Mouse (Mus musculus): Measurements from ENCODE around the gene Olfr78. TPM values are rescaled to one million over a fixed set of nuclear protein-coding genes. Genes with fewer than 3 reads are reported as not detected.

Gene Olfr78
- polyA plus RNA-seq (2015; fragmentation: Nextera tagmentation; extraction: Ambion mirVana), result 0.22 and 0.34 TPM in 2 replicates

GRCm38 (mm10) chr7:102759266-102759665 is at the start of gene Olfr78, which contains the start of gene Olfr560:
TSS of gene Olfr78 (minus strand) at chr7:102759471.
TSS of gene Olfr560 (minus strand) at chr7:102759366.
- 59% methylated on average over 4 of the region's 4 CpGs for WGBS
- H3K4me3 ChIP-seq, result no peak within 1 kb of the TSS
- no peak within 1 kb of the TSS for H3K4me2 ChIP-seq
- no peak within 1 kb of the TSS for H3K27ac ChIP-seq
- no peaks in the 10 kb centered on the region for H3K36me3 ChIP-seq
- no peaks in the 10 kb centered on the region for H3K4me1 ChIP-seq
- no peaks in the 10 kb centered on the region for H3K27me3 ChIP-seq
- H3K9me3 ChIP-seq, result no peaks in the 10 kb centered on the region
- no peak within 1 kb of the TSS for H3K9ac ChIP-seq
- no peak for ATAC-seq (ENCODE audit: insufficient number of reproducible peaks, low FRiP score, low TSS enrichment, low read depth)

GRCm38 (mm10) chr7:102803180-102803579 is 43.9 kb upstream of the Olfr78 start, which contains the start of gene Olfr564:
TSS of gene Olfr564 (plus strand) at chr7:102803480.
- no peaks in the 10 kb centered on the region for H3K9me3 ChIP-seq
- no peak within 1 kb of the TSS for H3K27ac ChIP-seq
- no peaks in the 10 kb centered on the region for H3K36me3 ChIP-seq
- ATAC-seq (ENCODE audit: insufficient number of reproducible peaks, low FRiP score, low TSS enrichment, low read depth), result no peak
- no peak within 1 kb of the TSS for H3K4me2 ChIP-seq
- H3K27me3 ChIP-seq, result no peaks in the 10 kb centered on the region
- H3K4me1 ChIP-seq, result no peaks in the 10 kb centered on the region
- no peak within 1 kb of the TSS for H3K9ac ChIP-seq
- H3K4me3 ChIP-seq, result no peak within 1 kb of the TSS

- no peak within 1 kb of the TSS for H3K9ac ChIP-seq
- H3K4me1 ChIP-seq, result no peaks in the 10 kb centered on the region
- no peak within 1 kb of the TSS for H3K27ac ChIP-seq
- 79% methylated on average over 2 of the region's 2 CpGs for WGBS
- H3K27me3 ChIP-seq, result no peaks in the 10 kb centered on the region
- no peak within 1 kb of the TSS for H3K4me3 ChIP-seq
- no peaks in the 10 kb centered on the region for H3K9me3 ChIP-seq
- H3K36me3 ChIP-seq, result no peaks in the 10 kb centered on the region
- ATAC-seq (ENCODE audit: insufficient number of reproducible peaks, low FRiP score, low TSS enrichment, low read depth), result no peak
- no peak within 1 kb of the TSS for H3K4me2 ChIP-seq
Observed at GRCm38 (mm10) chr7:102770921-102771320, 11.7 kb upstream of the Olfr78 start, which contains the start of gene Olfr561. TSS of gene Olfr561 (plus strand) at chr7:102771221.

GRCm38 (mm10) chr7:102752086-102752485 is 7.2 kb downstream of the Olfr78 start:
- H3K4me2 ChIP-seq, result no peak overlapping the region
- no peak overlapping the region for H3K4me3 ChIP-seq
- WGBS, result 18% methylated on average over 1 of the region's 1 CpGs
- H3K27me3 ChIP-seq, result no peaks in the 10 kb centered on the region
- H3K36me3 ChIP-seq, result no peaks in the 10 kb centered on the region
- H3K9ac ChIP-seq, result no peak overlapping the region
- H3K27ac ChIP-seq, result no peak overlapping the region
- no peaks in the 10 kb centered on the region for H3K4me1 ChIP-seq
- H3K9me3 ChIP-seq, result no peaks in the 10 kb centered on the region
- ATAC-seq (ENCODE audit: insufficient number of reproducible peaks, low FRiP score, low TSS enrichment, low read depth), result no peak

GRCm38 (mm10) chr7:102737705-102738104 is 21.6 kb downstream of the Olfr78 start:
- Histone ChIP-seq H3K27me3 (no peaks in the 10 kb centered on the region), H3K9ac (no peak overlapping the region), H3K36me3 (no peaks in the 10 kb centered on the region), H3K4me1 (no peaks in the 10 kb centered on the region), H3K27ac (no peak overlapping the region), H3K4me3 (no peak overlapping the region), H3K9me3 (no peaks in the 10 kb centered on the region), H3K4me2 (no peak overlapping the region)
- ATAC-seq (ENCODE audit: insufficient number of reproducible peaks, low FRiP score, low TSS enrichment, low read depth), result no peak
- 38% methylated on average over 2 of the region's 2 CpGs for WGBS

GRCm38 (mm10) chr7:102733793-102734192 is 25.5 kb downstream of the Olfr78 start:
- H3K4me2 ChIP-seq, result no peak overlapping the region
- no peaks in the 10 kb centered on the region for H3K9me3 ChIP-seq
- H3K4me1 ChIP-seq, result no peaks in the 10 kb centered on the region
- no peaks in the 10 kb centered on the region for H3K27me3 ChIP-seq
- 35% methylated on average over 1 of the region's 1 CpGs for WGBS
- no peaks in the 10 kb centered on the region for H3K36me3 ChIP-seq
- no peak overlapping the region for H3K4me3 ChIP-seq
- ATAC-seq (ENCODE audit: insufficient number of reproducible peaks, low FRiP score, low TSS enrichment, low read depth), result no peak
- no peak overlapping the region for H3K9ac ChIP-seq
- no peak overlapping the region for H3K27ac ChIP-seq

- Histone ChIP-seq H3K36me3 (no peaks in the 10 kb centered on the region), H3K9me3 (no peaks in the 10 kb centered on the region), H3K27me3 (no peaks in the 10 kb centered on the region), H3K9ac (no peak within 1 kb of the TSS), H3K4me3 (no peak within 1 kb of the TSS), H3K4me1 (no peaks in the 10 kb centered on the region), H3K27ac (no peak within 1 kb of the TSS), H3K4me2 (no peak within 1 kb of the TSS)
- no peak for ATAC-seq (ENCODE audit: insufficient number of reproducible peaks, low FRiP score, low TSS enrichment, low read depth)
Observed at GRCm38 (mm10) chr7:102727391-102727790, 31.9 kb downstream of the Olfr78 start, which contains the start of gene Olfr559. TSS of gene Olfr559 (minus strand) at chr7:102727491.

GRCm38 (mm10) chr7:102718970-102719369 is 40.3 kb downstream of the Olfr78 start, which contains the start of gene Olfr33:
TSS of gene Olfr33 (minus strand) at chr7:102719070.
- H3K4me2 ChIP-seq, result no peak within 1 kb of the TSS
- no peak within 1 kb of the TSS for H3K27ac ChIP-seq
- no peak within 1 kb of the TSS for H3K9ac ChIP-seq
- no peaks in the 10 kb centered on the region for H3K36me3 ChIP-seq
- 42% methylated on average over 1 of the region's 1 CpGs for WGBS
- no peaks in the 10 kb centered on the region for H3K4me1 ChIP-seq
- ATAC-seq (ENCODE audit: insufficient number of reproducible peaks, low FRiP score, low TSS enrichment, low read depth), result no peak
- H3K9me3 ChIP-seq, result no peaks in the 10 kb centered on the region
- H3K27me3 ChIP-seq, result no peaks in the 10 kb centered on the region
- no peak within 1 kb of the TSS for H3K4me3 ChIP-seq

- no peak within 1 kb of the TSS for H3K4me2 ChIP-seq
- no peaks in the 10 kb centered on the region for H3K36me3 ChIP-seq
- no peaks in the 10 kb centered on the region for H3K27me3 ChIP-seq
- no peak within 1 kb of the TSS for H3K4me3 ChIP-seq
- H3K9ac ChIP-seq, result no peak within 1 kb of the TSS
- H3K9me3 ChIP-seq, result no peaks in the 10 kb centered on the region
- H3K27ac ChIP-seq, result no peak within 1 kb of the TSS
- ATAC-seq (ENCODE audit: insufficient number of reproducible peaks, low FRiP score, low TSS enrichment, low read depth), result no peak
- H3K4me1 ChIP-seq, result no peaks in the 10 kb centered on the region
Observed at GRCm38 (mm10) chr7:102701915-102702314, 57.4 kb downstream of the Olfr78 start, which contains the start of gene Olfr558. TSS of gene Olfr558 (plus strand) at chr7:102702215.

- no peak overlapping the region for H3K4me3 ChIP-seq
- WGBS, result 83% methylated on average over 7 of the region's 7 CpGs
- no peak overlapping the region for H3K4me2 ChIP-seq
- no peaks in the 10 kb centered on the region for H3K27me3 ChIP-seq
- no peak overlapping the region for H3K27ac ChIP-seq
- H3K9ac ChIP-seq, result no peak overlapping the region
- H3K9me3 ChIP-seq, result no peaks in the 10 kb centered on the region
- no peaks in the 10 kb centered on the region for H3K4me1 ChIP-seq
- no peak for ATAC-seq (ENCODE audit: insufficient number of reproducible peaks, low FRiP score, low TSS enrichment, low read depth)
- no peaks in the 10 kb centered on the region for H3K36me3 ChIP-seq
Observed at GRCm38 (mm10) chr7:102698461-102698860, 60.8 kb downstream of the Olfr78 start.

GRCm38 (mm10) chr7:102695358-102696125 is 63.7 kb downstream of the Olfr78 start, which contains the start of gene Olfr557:
TSS of gene Olfr557 (plus strand) at chr7:102695910.
- Histone ChIP-seq H3K36me3 (no peaks in the 10 kb centered on the region), H3K4me2 (no peak within 1 kb of the TSS), H3K9ac (no peak within 1 kb of the TSS), H3K9me3 (no peaks in the 10 kb centered on the region), H3K4me1 (no peaks in the 10 kb centered on the region), H3K4me3 (no peak within 1 kb of the TSS), H3K27ac (no peak within 1 kb of the TSS), H3K27me3 (no peaks in the 10 kb centered on the region)
- ATAC-seq (ENCODE audit: insufficient number of reproducible peaks, low FRiP score, low TSS enrichment, low read depth), result no peak
- WGBS, result 81% methylated on average over 5 of the region's 5 CpGs

All from limb, embryonic 15.5 days (tissue).